Mouse (Mus musculus) limb, embryonic 13.5 days (tissue): ENCODE measurements at regions not wholly inside any gene's neighbourhood (a gene's known extent, or its start where the extent isn't known, plus 50 kb on each side); places are given as distances from the start of the nearest gene placed in this dataset.
"Not testable (repeated sequence)": the region's sequence is repeated elsewhere in the genome, so short reads cannot be mapped to it uniquely, and the experiment has no call there.

Experiments
- ATAC-seq: fragments of 200-750 bp; cut with Nextera tagmentation; 2 replicates; pipeline ENCODE4 v1.8.0; 2017; ENCODE audit warnings: low read depth, moderate number of reproducible peaks, moderate TSS enrichment; ENCODE audit not compliant: low FRiP score
- H3K27ac ChIP-seq: fragments of 300-500 bp; sonication (generic); 2 replicates; pipeline ENCODE4 v1.5.1; 2015; ENCODE audit warnings: inconsistent platforms, mild to moderate bottlenecking, moderate library complexity
- H3K27me3 ChIP-seq: fragments of 300-500 bp; sonication (generic); 2 replicates; pipeline ENCODE4 v1.6.1; 2015; ENCODE audit warnings: mild to moderate bottlenecking, inconsistent platforms
- H3K36me3 ChIP-seq: fragments of 300-500 bp; sonication (generic); 2 replicates; pipeline ENCODE4 v1.6.1; 2015; ENCODE audit warnings: inconsistent platforms, mild to moderate bottlenecking, moderate library complexity
- H3K4me1 ChIP-seq: fragments of 300-500 bp; sonication (generic); 2 replicates; pipeline ENCODE4 v1.6.1; 2015; ENCODE audit warnings: inconsistent platforms
- H3K4me2 ChIP-seq: fragments of 300-500 bp; sonication (generic); replicated peaks from 2 replicates; pipeline ENCODE4 v1.6.1; 2015; ENCODE audit warnings: inconsistent platforms, mild to moderate bottlenecking, moderate library complexity
- H3K4me3 ChIP-seq: fragments of 300-500 bp; sonication (generic); 2 replicates; pipeline ENCODE4 v1.5.1; 2015; ENCODE audit warnings: moderate library complexity, mild to moderate bottlenecking, inconsistent platforms
- H3K9ac ChIP-seq: fragments of 300-500 bp; sonication (generic); 2 replicates; pipeline ENCODE4 v1.6.1; 2015; ENCODE audit warnings: mild to moderate bottlenecking, inconsistent platforms
- H3K9me3 ChIP-seq: fragments of 300-500 bp; sonication (generic); 2 replicates; pipeline ENCODE4 v1.6.1; 2016; ENCODE audit warnings: inconsistent platforms
- WGBS: fragments of 180-500 bp; shearing (Covaris S2); methylation state at CpG from one replicate; pipeline ENCODE4 v1.1.7; 2015; 5-methylcytosine and 5-hydroxymethylcytosine counted together

- Histone ChIP-seq H3K4me2 (no peak overlapping the region), H3K4me3 (no peak overlapping the region), H3K27me3 (no peaks in the 10 kb centered on the region), H3K4me1 (no peaks in the 10 kb centered on the region), H3K9ac (no peak overlapping the region), H3K27ac (no peak overlapping the region), H3K9me3 (no peaks in the 10 kb centered on the region), H3K36me3 (no peaks in the 10 kb centered on the region)
- ATAC-seq = no peak
- WGBS = 78% methylated on average over 1 of the region's 1 CpGs
Measured at GRCm38 (mm10) chr13:4858341-4858740, 249.4 kb upstream of the Akr1e1 start.

- not testable (repeated sequence) for H3K4me2 ChIP-seq, H3K9me3 ChIP-seq, H3K9ac ChIP-seq, ATAC-seq, H3K4me1 ChIP-seq, H3K27me3 ChIP-seq, H3K27ac ChIP-seq, H3K36me3 ChIP-seq, H3K4me3 ChIP-seq
- 86% methylated on average over 2 of the region's 2 CpGs for WGBS
Measured at GRCm38 (mm10) chr13:4839481-4839880, 230.5 kb upstream of the Akr1e1 start.

- no peak overlapping the region for H3K9ac ChIP-seq
- no peak overlapping the region for H3K4me2 ChIP-seq
- H3K36me3 ChIP-seq = no peaks in the 10 kb centered on the region
- ATAC-seq = no peak
- no peaks in the 10 kb centered on the region for H3K9me3 ChIP-seq
- H3K27ac ChIP-seq = no peak overlapping the region
- H3K4me3 ChIP-seq = no peak overlapping the region
- WGBS = 85% methylated on average over 3 of the region's 3 CpGs
- H3K27me3 ChIP-seq = no peaks in the 10 kb centered on the region
- no peaks in the 10 kb centered on the region for H3K4me1 ChIP-seq
Measured at GRCm38 (mm10) chr13:4826756-4827155, 217.8 kb upstream of the Akr1e1 start.

GRCm38 (mm10) chr13:4825749-4826148 lies 216.8 kb upstream of the Akr1e1 start:
- not testable (repeated sequence) for ATAC-seq, H3K4me1 ChIP-seq, H3K27me3 ChIP-seq, H3K27ac ChIP-seq, H3K36me3 ChIP-seq, H3K9me3 ChIP-seq, H3K9ac ChIP-seq, H3K4me3 ChIP-seq, H3K4me2 ChIP-seq
- WGBS = 91% methylated on average over 1 of the region's 1 CpGs

GRCm38 (mm10) chr13:4806876-4807275 lies 197.9 kb upstream of the Akr1e1 start:
- no peak for ATAC-seq
- no peaks in the 10 kb centered on the region for H3K4me1 ChIP-seq
- H3K27ac ChIP-seq = no peak overlapping the region
- H3K4me2 ChIP-seq = no peak overlapping the region
- no peak overlapping the region for H3K4me3 ChIP-seq
- no peaks in the 10 kb centered on the region for H3K9me3 ChIP-seq
- no peak overlapping the region for H3K9ac ChIP-seq
- no peaks in the 10 kb centered on the region for H3K36me3 ChIP-seq
- H3K27me3 ChIP-seq = no peaks in the 10 kb centered on the region
- 87% methylated on average over 2 of the region's 2 CpGs for WGBS

GRCm38 (mm10) chr13:4800666-4801065 lies 191.7 kb upstream of the Akr1e1 start:
- ATAC-seq = no peak
- no peak overlapping the region for H3K9ac ChIP-seq
- H3K4me2 ChIP-seq = no peak overlapping the region
- WGBS = 86% methylated on average over 14 of the region's 14 CpGs
- no peaks in the 10 kb centered on the region for H3K4me1 ChIP-seq
- no peaks in the 10 kb centered on the region for H3K36me3 ChIP-seq
- H3K27me3 ChIP-seq = no peaks in the 10 kb centered on the region
- peaks cover 12% of the 10 kb centered on the region; the same call in 1 of the 2 replicates for H3K9me3 ChIP-seq
- no peak overlapping the region for H3K4me3 ChIP-seq
- no peak overlapping the region for H3K27ac ChIP-seq

GRCm38 (mm10) chr13:4791139-4791538 lies 182.2 kb upstream of the Akr1e1 start:
- Histone ChIP-seq H3K27me3 (no peaks in the 10 kb centered on the region), H3K36me3 (no peaks in the 10 kb centered on the region), H3K9ac (no peak overlapping the region), H3K4me1 (no peaks in the 10 kb centered on the region), H3K4me3 (no peak overlapping the region), H3K27ac (no peak overlapping the region), H3K9me3 (0 out of 2 replicates have a peak, but pooled peaks cover 4% of the 10 kb centered on the region), H3K4me2 (no peak overlapping the region)
- WGBS = 70% methylated on average over 2 of the region's 2 CpGs
- ATAC-seq = no peak

- Histone ChIP-seq H3K9me3 (0 out of 2 replicates have a peak, but pooled peaks cover 4% of the 10 kb centered on the region), H3K27me3 (no peaks in the 10 kb centered on the region), H3K4me2 (no peak overlapping the region), H3K4me1 (no peaks in the 10 kb centered on the region), H3K4me3 (no peak overlapping the region), H3K9ac (no peak overlapping the region), H3K36me3 (no peaks in the 10 kb centered on the region), H3K27ac (no peak overlapping the region)
- no peak for ATAC-seq
- WGBS = 64% methylated on average over 2 of the region's 2 CpGs
Measured at GRCm38 (mm10) chr13:4790414-4790813, 181.4 kb upstream of the Akr1e1 start.

- no peaks in the 10 kb centered on the region for H3K27me3 ChIP-seq
- H3K27ac ChIP-seq = no peak overlapping the region
- no peak for ATAC-seq
- no peaks in the 10 kb centered on the region for H3K36me3 ChIP-seq
- no peak overlapping the region for H3K4me2 ChIP-seq
- H3K4me3 ChIP-seq = no peak overlapping the region
- H3K9ac ChIP-seq = no peak overlapping the region
- 63% methylated on average over 3 of the region's 3 CpGs for WGBS
- H3K4me1 ChIP-seq = no peaks in the 10 kb centered on the region
- no peaks in the 10 kb centered on the region for H3K9me3 ChIP-seq
Measured at GRCm38 (mm10) chr13:4783290-4783689, 174.3 kb upstream of the Akr1e1 start.

- not testable (repeated sequence) for H3K4me2 ChIP-seq, H3K36me3 ChIP-seq, H3K9ac ChIP-seq, H3K27me3 ChIP-seq, H3K27ac ChIP-seq, H3K4me3 ChIP-seq, H3K9me3 ChIP-seq, H3K4me1 ChIP-seq, ATAC-seq
- 82% methylated on average over 3 of the region's 3 CpGs for WGBS
Measured at GRCm38 (mm10) chr13:4778264-4778823, 169.4 kb upstream of the Akr1e1 start.

GRCm38 (mm10) chr13:4776855-4777254 lies 167.9 kb upstream of the Akr1e1 start:
- no peaks in the 10 kb centered on the region for H3K9me3 ChIP-seq
- no peaks in the 10 kb centered on the region for H3K36me3 ChIP-seq
- peaks cover 4% of the 10 kb centered on the region for H3K4me1 ChIP-seq
- 38% methylated on average over 4 of the region's 4 CpGs for WGBS
- no peaks in the 10 kb centered on the region for H3K27me3 ChIP-seq
- ATAC-seq = no peak
- H3K4me3 ChIP-seq = no peak overlapping the region
- H3K4me2 ChIP-seq = no peak overlapping the region
- H3K9ac ChIP-seq = no peak overlapping the region
- H3K27ac ChIP-seq = no peak overlapping the region

- no peak overlapping the region for H3K9ac ChIP-seq
- 0 out of 2 replicates have a peak overlapping the region, but pooled peaks have one; percentile 15 for H3K27ac ChIP-seq
- no peaks in the 10 kb centered on the region for H3K27me3 ChIP-seq
- no peak overlapping the region for H3K4me2 ChIP-seq
- H3K4me3 ChIP-seq = no peak overlapping the region
- H3K36me3 ChIP-seq = no peaks in the 10 kb centered on the region
- 81% methylated on average over 2 of the region's 2 CpGs for WGBS
- H3K4me1 ChIP-seq = peaks cover 11% of the 10 kb centered on the region
- no peaks in the 10 kb centered on the region for H3K9me3 ChIP-seq
- ATAC-seq = no peak
Measured at GRCm38 (mm10) chr13:4772324-4772723, 163.3 kb upstream of the Akr1e1 start.
